Comparison of ENCODE assay signal across 8 mouse cellular contexts in the genomic region with DNA sequence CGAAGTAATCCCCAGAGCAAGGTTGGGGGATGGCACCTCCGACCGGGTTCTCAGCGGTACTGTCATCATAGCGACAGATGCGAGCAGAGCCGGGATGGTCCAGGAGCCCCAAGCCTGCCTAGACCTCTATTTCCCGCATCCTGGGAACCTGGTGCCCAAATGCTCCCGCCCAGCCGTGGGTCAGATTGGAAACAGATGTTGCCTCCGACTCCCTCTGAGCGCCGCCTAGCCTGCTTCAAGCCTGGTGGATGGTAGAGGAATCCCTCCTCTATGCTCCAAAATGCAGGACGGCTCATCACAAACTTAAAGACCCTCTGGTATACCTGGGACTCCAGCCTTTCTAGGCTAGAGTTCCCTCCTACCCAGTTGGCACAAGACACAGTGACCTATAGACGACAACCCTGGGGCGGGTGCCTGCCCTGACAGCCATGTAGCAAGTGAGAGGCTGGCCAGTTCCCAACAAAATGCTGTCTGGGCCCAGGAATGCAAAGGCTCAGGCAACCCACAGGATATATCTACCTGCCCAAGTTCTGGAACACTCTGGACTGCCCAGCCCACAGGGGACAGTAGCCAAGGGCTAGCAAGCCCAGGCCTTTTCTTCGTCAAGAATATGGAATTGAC. TPM values are rescaled to one million over a fixed set of nuclear protein-coding genes. Genes with fewer than 3 reads are reported as not detected.
DNase-seq lines count a peak whose midpoint lies in the region; ATAC-seq and TF ChIP-seq lines count a peak whose summit lies in the region.

No protein-coding gene starts in this region.

- no peak; the same call in none of the 2 replicates for ATAC-seq in lung, embryonic 14.5 days (ENCODE audit: insufficient read depth)
- ATAC-seq in intestine, embryonic 14.5 days (replicated peaks; ENCODE audit: low FRiP score, low TSS enrichment, low read depth), result no peak; the same call in 1 of the 2 replicates
- no peak for ATAC-seq in neural tube, embryonic 13.5 days (ENCODE audit: low read depth)

- H3K4me1 ChIP-seq in lung, embryonic 14.5 days (ENCODE audit: insufficient read depth), result peaks cover 28% of the 10 kb centered on the region
- peaks cover 44% of the 10 kb centered on the region for H3K4me1 ChIP-seq in intestine, embryonic 14.5 days (replicated peaks; ENCODE audit: control insufficient read depth, insufficient read depth, low read length)
- peaks cover 96% of the 10 kb centered on the region for H3K4me1 ChIP-seq in neural tube, embryonic 13.5 days (replicated peaks)

- peak overlapping the region; percentile 36 for H3K9ac ChIP-seq in lung, embryonic 14.5 days
- H3K9ac ChIP-seq in intestine, embryonic 14.5 days (ENCODE audit: low read length), result peak overlapping the region; percentile 22; the same call in 1 of the 2 replicates
- peak overlapping the region; percentile 64 for H3K9ac ChIP-seq in neural tube, embryonic 13.5 days

- H3K9me3 ChIP-seq in lung, embryonic 14.5 days (ENCODE audit: low read depth, low read length), result no peaks in the 10 kb centered on the region
- H3K9me3 ChIP-seq in intestine, embryonic 14.5 days (ENCODE audit: control insufficient read depth, low read length), result no peaks in the 10 kb centered on the region
- H3K9me3 ChIP-seq in neural tube, embryonic 13.5 days, result no peaks in the 10 kb centered on the region

- 3% methylated on average over 17 of the region's 17 CpGs for WGBS in lung, embryonic 14.5 days
- 2% methylated on average over 17 of the region's 17 CpGs for WGBS in intestine, embryonic 14.5 days
- 3% methylated on average over 17 of the region's 17 CpGs for WGBS in neural tube, embryonic 13.5 days

- TF ChIP-seq CTCF in lung, embryonic 14.5 days (IDR thresholded peaks at IDR 0.05; ENCODE audit: low read depth), result peak; percentile 34

- peak overlapping the region; percentile 96 for H3K27ac ChIP-seq in lung, embryonic 14.5 days (ENCODE audit: low read depth)
- peak overlapping the region; percentile 86 for H3K27ac ChIP-seq in intestine, embryonic 14.5 days (ENCODE audit: low read depth)
- peak overlapping the region; percentile 90 for H3K27ac ChIP-seq in neural tube, embryonic 13.5 days (replicated peaks)

- H3K4me2 ChIP-seq in lung, embryonic 14.5 days, result peak overlapping the region; percentile 92
- H3K4me2 ChIP-seq in intestine, embryonic 14.5 days (ENCODE audit: low read length), result peak overlapping the region; percentile 77
- H3K4me2 ChIP-seq in neural tube, embryonic 13.5 days, result peak overlapping the region; percentile 65

- DNase-seq in cerebellum, adult 11-12 months, result peak; percentile 66
- no peak for DNase-seq in cerebellum, adult 11 months
- DNase-seq in lung, embryonic 14.5 days, result peak; percentile 36
- DNase-seq in lung, postnatal 10 days, result no peak
- no peak for DNase-seq in intestine, embryonic 14.5 days (ENCODE audit: low spot score)
- DNase-seq in spleen, adult 12 weeks (ENCODE audit: low spot score), result no peak
- no peak for DNase-seq in spleen, postnatal 10 days (ENCODE audit: low spot score in 2 of 2)

- no peaks in the 10 kb centered on the region for H3K27me3 ChIP-seq in lung, embryonic 14.5 days (ENCODE audit: insufficient read depth, low read length)
- no peaks in the 10 kb centered on the region for H3K27me3 ChIP-seq in intestine, embryonic 14.5 days (replicated peaks; ENCODE audit: control insufficient read depth, insufficient read depth, low read length)
- H3K27me3 ChIP-seq in neural tube, embryonic 13.5 days, result no peaks in the 10 kb centered on the region

- H3K36me3 ChIP-seq in lung, embryonic 14.5 days (ENCODE audit: insufficient read depth), result peaks cover 3% of the 10 kb centered on the region; the same call in 1 of the 2 replicates
- H3K36me3 ChIP-seq in intestine, embryonic 14.5 days (ENCODE audit: control insufficient read depth, insufficient read depth, low read length), result 0 out of 2 replicates have a peak, but pooled peaks cover 2% of the 10 kb centered on the region
- peaks cover 7% of the 10 kb centered on the region; the same call in 1 of the 2 replicates for H3K36me3 ChIP-seq in neural tube, embryonic 13.5 days

- H3K4me3 ChIP-seq in lung, embryonic 14.5 days (ENCODE audit: low read depth, low read length), result peak overlapping the region; percentile 72
- H3K4me3 ChIP-seq in intestine, embryonic 14.5 days (ENCODE audit: low read depth, low read length), result peak overlapping the region; percentile 57
- H3K4me3 ChIP-seq in neural tube, embryonic 13.5 days, result peak overlapping the region; percentile 49

RNA-seq across cellular contexts. Expression of a gene that starts 13.3 kb away (rescaled TPM):
- 96.8 and 112 TPM in 2 replicates for polyA plus RNA-seq in lung, embryonic 14.5 days (2014; fragmentation: Nextera tagmentation; extraction: Ambion mirVana)
- 94.4 and 99.6 TPM in 2 replicates for polyA plus RNA-seq in intestine, embryonic 14.5 days (2014; fragmentation: Nextera tagmentation; extraction: Ambion mirVana)
- 251 and 260 TPM in 2 replicates for polyA plus RNA-seq in neural tube, embryonic 13.5 days (2015; fragmentation: Nextera tagmentation; extraction: Ambion mirVana)

RNA-seq across cellular contexts. Expression of a gene that starts 49.3 kb away (rescaled TPM):
- not detected in 2 replicates for polyA plus RNA-seq in lung, embryonic 14.5 days (2014; fragmentation: Nextera tagmentation; extraction: Ambion mirVana)
- polyA plus RNA-seq in intestine, embryonic 14.5 days (2014; fragmentation: Nextera tagmentation; extraction: Ambion mirVana), result not detected in 2 replicates
- not detected in 2 replicates for polyA plus RNA-seq in neural tube, embryonic 13.5 days (2015; fragmentation: Nextera tagmentation; extraction: Ambion mirVana)

Comparison
In these comparisons a context has a peak if more than half of its experiments do, and no peak if none do; other contexts are left out.
1. DNase-seq: peak in cerebellum, adult 11-12 months (single experiment) and lung, embryonic 14.5 days (single experiment); none in cerebellum, adult 11 months (single experiment), lung, postnatal 10 days (single experiment), intestine, embryonic 14.5 days (single experiment), spleen, adult 12 weeks (single experiment) and spleen, postnatal 10 days (0 of 2).
2. Peak in every context shown above with its lines, with median percentiles within 50 percentile points of each other: H3K27ac ChIP-seq, H3K4me2 ChIP-seq, H3K4me3 ChIP-seq and H3K9ac ChIP-seq.